Mouse (Mus musculus): ENCODE measurements at regions not wholly inside any gene's neighbourhood (a gene's known extent, or its start where the extent isn't known, plus 50 kb on each side); places are given as distances from the start of the nearest gene placed in this dataset.

GRCm38 (mm10) chr12:25188556-25188955 lies 91.6 kb upstream of the Id2 start:
- in situ Hi-C loops (cut with MboI; ENCODE audit: low pct_unique_long_range_greater_than_20kb in 1 of 2, low sequenced_read_pairs in 2 of 2, unreplicated experiment in 1 of 2) = no loop called here

- in situ Hi-C loops (cut with MboI; ENCODE audit: low pct_unique_long_range_greater_than_20kb in 1 of 2, low sequenced_read_pairs in 2 of 2, unreplicated experiment in 1 of 2) = no loop called here
Measured at GRCm38 (mm10) chr12:25187216-25187615, 90.3 kb upstream of the Id2 start.

GRCm38 (mm10) chr12:25182680-25183079 lies 85.7 kb upstream of the Id2 start:
- in situ Hi-C loops (cut with MboI; ENCODE audit: low pct_unique_long_range_greater_than_20kb in 1 of 2, low sequenced_read_pairs in 2 of 2, unreplicated experiment in 1 of 2) = no loop called here

GRCm38 (mm10) chr12:25181317-25181716 lies 84.4 kb upstream of the Id2 start:
- in situ Hi-C loops (cut with MboI; ENCODE audit: low pct_unique_long_range_greater_than_20kb in 1 of 2, low sequenced_read_pairs in 2 of 2, unreplicated experiment in 1 of 2) = no loop called here

- in situ Hi-C loops (cut with MboI; ENCODE audit: low pct_unique_long_range_greater_than_20kb in 1 of 2, low sequenced_read_pairs in 2 of 2, unreplicated experiment in 1 of 2) = no loop called here
Measured at GRCm38 (mm10) chr12:25180861-25181260, 83.9 kb upstream of the Id2 start.

GRCm38 (mm10) chr12:25180289-25180688 lies 83.3 kb upstream of the Id2 start:
- in situ Hi-C loops (cut with MboI; ENCODE audit: low pct_unique_long_range_greater_than_20kb in 1 of 2, low sequenced_read_pairs in 2 of 2, unreplicated experiment in 1 of 2) = no loop called here

- in situ Hi-C loops (cut with MboI; ENCODE audit: low pct_unique_long_range_greater_than_20kb in 1 of 2, low sequenced_read_pairs in 2 of 2, unreplicated experiment in 1 of 2) = no loop called here
Measured at GRCm38 (mm10) chr12:25178491-25179115, 81.7 kb upstream of the Id2 start.

GRCm38 (mm10) chr12:25177827-25178226 lies 80.9 kb upstream of the Id2 start:
- in situ Hi-C loops (cut with MboI; ENCODE audit: low pct_unique_long_range_greater_than_20kb in 1 of 2, low sequenced_read_pairs in 2 of 2, unreplicated experiment in 1 of 2) = no loop called here

- in situ Hi-C loops (cut with MboI; ENCODE audit: low pct_unique_long_range_greater_than_20kb in 1 of 2, low sequenced_read_pairs in 2 of 2, unreplicated experiment in 1 of 2) = no loop called here
Measured at GRCm38 (mm10) chr12:25176565-25176964, 79.6 kb upstream of the Id2 start.

GRCm38 (mm10) chr12:25173064-25173463 lies 76.1 kb upstream of the Id2 start:
- in situ Hi-C loops (cut with MboI; ENCODE audit: low pct_unique_long_range_greater_than_20kb in 1 of 2, low sequenced_read_pairs in 2 of 2, unreplicated experiment in 1 of 2) = no loop called here

GRCm38 (mm10) chr12:25172450-25172849 lies 75.5 kb upstream of the Id2 start:
- in situ Hi-C loops (cut with MboI; ENCODE audit: low pct_unique_long_range_greater_than_20kb in 1 of 2, low sequenced_read_pairs in 2 of 2, unreplicated experiment in 1 of 2) = no loop called here

- in situ Hi-C loops (cut with MboI; ENCODE audit: low pct_unique_long_range_greater_than_20kb in 1 of 2, low sequenced_read_pairs in 2 of 2, unreplicated experiment in 1 of 2) = no loop called here
Measured at GRCm38 (mm10) chr12:25169611-25170010, 72.7 kb upstream of the Id2 start.

GRCm38 (mm10) chr12:25168213-25168545 lies 71.2 kb upstream of the Id2 start:
- in situ Hi-C loops (cut with MboI; ENCODE audit: low pct_unique_long_range_greater_than_20kb in 1 of 2, low sequenced_read_pairs in 2 of 2, unreplicated experiment in 1 of 2) = no loop called here

- in situ Hi-C loops (cut with MboI; ENCODE audit: low pct_unique_long_range_greater_than_20kb in 1 of 2, low sequenced_read_pairs in 2 of 2, unreplicated experiment in 1 of 2) = no loop called here
Measured at GRCm38 (mm10) chr12:25167504-25168212, 70.7 kb upstream of the Id2 start.

- in situ Hi-C loops (cut with MboI; ENCODE audit: low pct_unique_long_range_greater_than_20kb in 1 of 2, low sequenced_read_pairs in 2 of 2, unreplicated experiment in 1 of 2) = no loop called here
Measured at GRCm38 (mm10) chr12:25166525-25166924, 69.6 kb upstream of the Id2 start.

- in situ Hi-C loops (cut with MboI; ENCODE audit: low pct_unique_long_range_greater_than_20kb in 1 of 2, low sequenced_read_pairs in 2 of 2, unreplicated experiment in 1 of 2) = no loop called here
Measured at GRCm38 (mm10) chr12:25165650-25166049, 68.7 kb upstream of the Id2 start.

GRCm38 (mm10) chr12:25164724-25165123 lies 67.8 kb upstream of the Id2 start:
- in situ Hi-C loops (cut with MboI; ENCODE audit: low pct_unique_long_range_greater_than_20kb in 1 of 2, low sequenced_read_pairs in 2 of 2, unreplicated experiment in 1 of 2) = no loop called here

GRCm38 (mm10) chr12:25163541-25163940 lies 66.6 kb upstream of the Id2 start:
- in situ Hi-C loops (cut with MboI; ENCODE audit: low pct_unique_long_range_greater_than_20kb in 1 of 2, low sequenced_read_pairs in 2 of 2, unreplicated experiment in 1 of 2) = no loop called here

GRCm38 (mm10) chr12:25162843-25163242 lies 65.9 kb upstream of the Id2 start:
- in situ Hi-C loops (cut with MboI; ENCODE audit: low pct_unique_long_range_greater_than_20kb in 1 of 2, low sequenced_read_pairs in 2 of 2, unreplicated experiment in 1 of 2) = no loop called here

- in situ Hi-C loops (cut with MboI; ENCODE audit: low pct_unique_long_range_greater_than_20kb in 1 of 2, low sequenced_read_pairs in 2 of 2, unreplicated experiment in 1 of 2) = no loop called here
Measured at GRCm38 (mm10) chr12:25161939-25162338, 65.0 kb upstream of the Id2 start.
